Mouse (Mus musculus): ENCODE measurements around the gene Shisa8. TPM values are rescaled to one million over a fixed set of nuclear protein-coding genes. Genes with fewer than 3 reads are reported as not detected.

Gene Shisa8
- total and polyA plus RNA-seq, 2 experiments from 2014 or later, result 0.07 to 7.5 TPM

DNA sequence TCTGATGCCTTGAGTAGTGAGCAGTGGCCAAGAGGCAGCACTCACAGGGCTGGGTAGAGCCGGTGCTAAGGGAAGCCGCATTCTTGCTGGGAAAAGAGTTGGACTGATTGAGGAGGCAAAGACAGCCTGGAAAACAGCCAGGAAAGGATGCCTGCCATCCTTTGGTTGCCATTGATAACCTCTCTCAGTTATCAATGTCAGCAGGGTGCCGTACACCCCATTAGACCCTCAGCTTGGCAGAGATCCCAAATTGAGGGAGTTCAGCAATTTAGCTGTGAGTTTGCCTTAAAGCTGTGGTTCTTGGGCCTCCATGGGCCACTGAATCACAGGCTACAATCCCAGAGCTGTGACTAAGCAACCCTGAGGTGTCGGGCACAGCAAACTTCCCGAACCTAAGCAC, 31.5 kb downstream of the Shisa8 start:
- DNase-seq (ENCODE audit: low spot score) (no peak), ATAC-seq (ENCODE audit: insufficient read depth, low read depth) (no peak)

GRCm38 (mm10) chr15:82177743-82178290, 34.8 kb downstream of the Shisa8 start:
- 92% methylated on average over 7 of the region's 7 CpGs for WGBS
- Histone ChIP-seq H3K27ac (ENCODE audit: low read depth) (no peak overlapping the region), H3K36me3 (replicated peaks; ENCODE audit: control insufficient read depth, insufficient read depth, low read length) (peaks cover 89% of the 10 kb centered on the region), H3K4me1 (ENCODE audit: control insufficient read depth, insufficient read depth) (peaks cover 7% of the 10 kb centered on the region; the same call in 1 of the 2 replicates), H3K9me3 (replicated peaks; ENCODE audit: control insufficient read depth, low read length) (peaks cover 5% of the 10 kb centered on the region; the same call in 1 of the 2 replicates), H3K9ac (replicated peaks; ENCODE audit: low read depth, low read length) (no peak overlapping the region), H3K4me2 (ENCODE audit: low read depth, low read length) (no peak overlapping the region), H3K4me3 (ENCODE audit: low read depth, low read length) (no peak overlapping the region), H3K27me3 (ENCODE audit: control insufficient read depth, insufficient read depth, low read length) (no peaks in the 10 kb centered on the region)
- TF ChIP-seq CTCF (IDR thresholded peaks at IDR 0.05; ENCODE audit: low read depth) (no peak), EP300 (IDR thresholded peaks at IDR 0.05; ENCODE audit: low read depth) (no peak)
- ATAC-seq (ENCODE audit: insufficient read depth, low read depth) (no peak), DNase-seq (ENCODE audit: low spot score) (no peak)

More for the DNA sequence above, 31.5 kb downstream of the Shisa8 start:
- no peaks in the 10 kb centered on the region for H3K27me3 ChIP-seq (ENCODE audit: control insufficient read depth, insufficient read depth, low read length)
- no peak for TF ChIP-seq EP300 (IDR thresholded peaks at IDR 0.05; ENCODE audit: low read depth)
- TF ChIP-seq CTCF (IDR thresholded peaks at IDR 0.05; ENCODE audit: low read depth), result no peak
- H3K9ac ChIP-seq (replicated peaks; ENCODE audit: low read depth, low read length), result no peak overlapping the region
- peak overlapping the region; percentile 3; the same call in 1 of the 2 replicates for H3K27ac ChIP-seq (ENCODE audit: low read depth)
- peaks cover 79% of the 10 kb centered on the region for H3K36me3 ChIP-seq (replicated peaks; ENCODE audit: control insufficient read depth, insufficient read depth, low read length)
- H3K4me2 ChIP-seq (ENCODE audit: low read depth, low read length), result no peak overlapping the region
- H3K4me1 ChIP-seq (ENCODE audit: control insufficient read depth, insufficient read depth), result peaks cover 27% of the 10 kb centered on the region
- peaks cover 5% of the 10 kb centered on the region; the same call in 1 of the 2 replicates for H3K9me3 ChIP-seq (replicated peaks; ENCODE audit: control insufficient read depth, low read length)
- no peak overlapping the region for H3K4me3 ChIP-seq (ENCODE audit: low read depth, low read length)
- 30% methylated on average over 5 of the region's 5 CpGs for WGBS

DNA sequence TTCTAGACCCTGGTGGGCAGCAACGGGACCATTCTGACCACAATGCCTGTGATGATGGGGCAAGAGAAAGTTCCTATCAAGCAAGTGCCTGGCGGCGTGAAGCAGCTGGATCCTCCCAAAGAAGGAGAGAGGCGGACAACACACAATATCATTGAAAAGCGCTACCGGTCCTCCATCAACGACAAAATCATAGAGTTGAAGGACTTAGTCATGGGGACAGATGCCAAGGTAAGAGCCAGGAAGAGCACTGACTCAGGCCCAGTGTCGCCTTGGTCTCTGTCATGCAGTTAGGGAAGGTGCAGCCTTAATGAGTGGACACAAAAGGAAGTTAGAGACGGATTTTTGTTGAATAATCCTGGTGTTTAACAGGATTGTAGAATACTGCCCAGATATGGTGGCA, 37.5 kb downstream of the Shisa8 start:
- TF ChIP-seq CTCF (IDR thresholded peaks at IDR 0.05; ENCODE audit: low read depth) (no peak), EP300 (IDR thresholded peaks at IDR 0.05; ENCODE audit: low read depth) (no peak)
- WGBS, result 88% methylated on average over 9 of the region's 9 CpGs
- H3K36me3 ChIP-seq (replicated peaks; ENCODE audit: control insufficient read depth, insufficient read depth, low read length), result peaks cover 94% of the 10 kb centered on the region
- no peaks in the 10 kb centered on the region for H3K9me3 ChIP-seq (replicated peaks; ENCODE audit: control insufficient read depth, low read length)
- H3K27me3 ChIP-seq (ENCODE audit: control insufficient read depth, insufficient read depth, low read length), result no peaks in the 10 kb centered on the region
- no peak overlapping the region for H3K9ac ChIP-seq (replicated peaks; ENCODE audit: low read depth, low read length)
- DNase-seq (ENCODE audit: low spot score), result no peak
- no peak for ATAC-seq (ENCODE audit: insufficient read depth, low read depth)
- no peak overlapping the region for H3K4me3 ChIP-seq (ENCODE audit: low read depth, low read length)
- H3K27ac ChIP-seq (ENCODE audit: low read depth), result no peak overlapping the region
- H3K4me1 ChIP-seq (ENCODE audit: control insufficient read depth, insufficient read depth), result peaks cover 10% of the 10 kb centered on the region
- no peak overlapping the region for H3K4me2 ChIP-seq (ENCODE audit: low read depth, low read length)

GRCm38 (mm10) chr15:82172648-82173047, 40.0 kb downstream of the Shisa8 start:
- H3K36me3 ChIP-seq (replicated peaks; ENCODE audit: control insufficient read depth, insufficient read depth, low read length), result peaks cover 72% of the 10 kb centered on the region
- no peaks in the 10 kb centered on the region for H3K9me3 ChIP-seq (replicated peaks; ENCODE audit: control insufficient read depth, low read length)
- H3K27ac ChIP-seq (ENCODE audit: low read depth), result no peak overlapping the region
- TF ChIP-seq EP300 (IDR thresholded peaks at IDR 0.05; ENCODE audit: low read depth), result no peak
- no peak for TF ChIP-seq CTCF (IDR thresholded peaks at IDR 0.05; ENCODE audit: low read depth)
- ATAC-seq (ENCODE audit: insufficient read depth, low read depth) (no peak), DNase-seq (ENCODE audit: low spot score) (no peak)
- no peaks in the 10 kb centered on the region for H3K27me3 ChIP-seq (ENCODE audit: control insufficient read depth, insufficient read depth, low read length)
- 54% methylated on average over 8 of the region's 8 CpGs for WGBS
- H3K4me3 ChIP-seq (ENCODE audit: low read depth, low read length), result no peak overlapping the region
- 0 out of 2 replicates have a peak overlapping the region, but pooled peaks have one; percentile 16 for H3K9ac ChIP-seq (replicated peaks; ENCODE audit: low read depth, low read length)
- peaks cover 20% of the 10 kb centered on the region for H3K4me1 ChIP-seq (ENCODE audit: control insufficient read depth, insufficient read depth)
- no peak overlapping the region for H3K4me2 ChIP-seq (ENCODE audit: low read depth, low read length)

DNA sequence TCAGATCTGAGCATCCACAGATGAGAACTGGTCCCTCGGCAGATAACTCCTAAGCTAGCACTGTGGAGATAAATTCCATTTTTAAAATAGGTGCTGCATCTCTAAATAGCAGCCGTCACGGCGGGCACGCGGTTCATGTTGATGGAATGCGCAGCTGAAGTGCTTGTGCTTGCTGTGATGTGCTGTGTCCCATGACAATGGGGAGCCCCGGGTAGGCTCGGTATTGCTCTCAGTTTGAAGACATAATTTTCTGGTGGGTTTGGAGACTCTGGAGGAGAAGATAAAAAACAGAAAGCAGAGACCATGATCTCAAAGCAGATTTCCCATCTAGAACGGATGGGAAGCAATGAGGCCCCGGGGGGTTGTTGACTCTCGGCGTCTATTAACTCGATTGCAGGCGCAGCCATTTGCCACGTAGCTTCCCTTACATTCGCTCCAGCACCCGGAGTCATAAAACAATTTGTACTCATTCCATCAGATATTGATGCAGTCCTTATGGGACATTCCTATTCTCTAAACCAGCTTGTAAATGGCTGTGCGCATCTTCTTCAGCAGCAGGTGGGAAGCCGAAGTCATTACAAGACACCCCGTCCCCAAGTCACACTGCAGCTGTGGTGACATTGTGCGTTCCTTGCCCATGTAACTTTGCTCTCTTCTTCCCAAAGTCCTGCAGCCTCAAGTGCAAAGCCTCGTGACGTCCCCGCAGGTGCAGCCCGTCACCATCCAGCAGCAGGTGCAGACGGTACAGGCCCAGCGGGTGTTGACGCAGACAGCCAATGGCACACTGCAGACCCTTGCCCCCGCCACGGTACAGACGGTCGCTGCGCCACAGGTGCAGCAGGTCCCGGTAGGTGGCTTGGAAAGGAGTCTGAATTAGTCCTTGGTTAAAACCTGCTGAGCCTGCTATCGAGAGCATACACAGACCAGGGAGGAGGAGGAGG, 41.9 kb downstream of the Shisa8 start:
- H3K27me3 ChIP-seq (ENCODE audit: control insufficient read depth, insufficient read depth, low read length), result no peaks in the 10 kb centered on the region
- H3K36me3 ChIP-seq (replicated peaks; ENCODE audit: control insufficient read depth, insufficient read depth, low read length), result peaks cover 54% of the 10 kb centered on the region
- no peaks in the 10 kb centered on the region for H3K9me3 ChIP-seq (replicated peaks; ENCODE audit: control insufficient read depth, low read length)
- 69% methylated on average over 36 of the region's 36 CpGs for WGBS
- H3K4me3 ChIP-seq (ENCODE audit: low read depth, low read length), result no peak overlapping the region
- H3K9ac ChIP-seq (replicated peaks; ENCODE audit: low read depth, low read length), result no peak overlapping the region
- TF ChIP-seq CTCF (IDR thresholded peaks at IDR 0.05; ENCODE audit: low read depth) (no peak), EP300 (IDR thresholded peaks at IDR 0.05; ENCODE audit: low read depth) (0 out of 2 replicates have a peak, but pooled peaks have one; percentile 72)
- peak; percentile 70 for ATAC-seq (ENCODE audit: insufficient read depth, low read depth)
- peaks cover 38% of the 10 kb centered on the region for H3K4me1 ChIP-seq (ENCODE audit: control insufficient read depth, insufficient read depth)
- H3K27ac ChIP-seq (ENCODE audit: low read depth), result peak overlapping the region; percentile 47
- DNase-seq (ENCODE audit: low spot score), result peak; percentile 37
- no peak overlapping the region for H3K4me2 ChIP-seq (ENCODE audit: low read depth, low read length)

Data from heart, postnatal 0 days (tissue).